Mouse (Mus musculus): ENCODE results near the gene Olig1. TPM values are rescaled to one million over a fixed set of nuclear protein-coding genes. Genes with fewer than 3 reads are reported as not detected.

Olig1 gene
- total and polyA plus RNA-seq, 3 experiments, result not detected

GRCm38 (mm10) chr16:91309872-91310271 lies 40.3 kb downstream of the Olig1 start:
- H3K9me3 ChIP-seq (replicated peaks; ENCODE audit: insufficient read depth, low read length), result no peaks in the 10 kb centered on the region
- TF ChIP-seq UBTF (IDR thresholded peaks at IDR 0.05; ENCODE audit: borderline replicate concordance, insufficient read depth, low read depth, low read length), result no peak
- TF ChIP-seq KAT2A (conservative IDR thresholded peaks at IDR 0.05; ENCODE audit: low read depth, low read length), result no peak
- no peak for TF ChIP-seq MAX (IDR thresholded peaks at IDR 0.05; ENCODE audit: low read length)
- no peak for TF ChIP-seq MEF2A (IDR thresholded peaks at IDR 0.05; ENCODE audit: extremely low read depth, insufficient replicate concordance, low read depth, low read length, poor library complexity, severe bottlenecking)
- TF ChIP-seq POLR2AphosphoS5 (IDR thresholded peaks at IDR 0.05; ENCODE audit: borderline replicate concordance, low read depth, low read length), result no peak
- TF ChIP-seq POLR2AphosphoS2 (IDR thresholded peaks at IDR 0.05; ENCODE audit: low read length), result no peak
- TF ChIP-seq MAZ (IDR thresholded peaks at IDR 0.05; ENCODE audit: low read depth, low read length), result no peak
- TF ChIP-seq SMC3 (IDR thresholded peaks at IDR 0.05; ENCODE audit: low read depth, low read length), result no peak
- no peak for TF ChIP-seq RAD21 (IDR thresholded peaks at IDR 0.05; ENCODE audit: low read depth, low read length)
- TF ChIP-seq JUND (IDR thresholded peaks at IDR 0.05; ENCODE audit: low read depth, low read length), result no peak
- no peak for TF ChIP-seq USF1 (IDR thresholded peaks at IDR 0.05; ENCODE audit: low read depth, low read length)
- no peaks in the 10 kb centered on the region for H3K4me1 ChIP-seq (ENCODE audit: control insufficient read depth in 1 of 2, insufficient read depth in 2 of 2, low read length in 2 of 2)
- H3K27ac ChIP-seq (ENCODE audit: control insufficient read depth, low read depth, low read length), result no peak overlapping the region
- no peak for DNase-seq (ENCODE audit: low read depth, low spot score)
- H3K9ac ChIP-seq (ENCODE audit: control insufficient read depth, low read depth, low read length, poor library complexity, severe bottlenecking), result no peak overlapping the region
- H3K4me3 ChIP-seq (ENCODE audit: control insufficient read depth in 1 of 2, insufficient read depth in 1 of 2, low read depth in 2 of 2, low read length in 2 of 2), result no peak overlapping the region
- peaks cover 2 to 5% of the 10 kb centered on the region in 2 experiments; a peak in 2 of 4 replicates for H3K27me3 ChIP-seq (ENCODE audit: control insufficient read depth in 1 of 2, insufficient read depth in 2 of 2, low read length in 2 of 2)
- no peaks in the 10 kb centered on the region for H3K36me3 ChIP-seq (ENCODE audit: control insufficient read depth in 1 of 2, insufficient read depth in 2 of 2, low read length in 2 of 2)
- H3K79me2 ChIP-seq (ENCODE audit: control insufficient read depth, insufficient read depth, low read length, poor library complexity), result no peaks in the 10 kb centered on the region

GRCm38 (mm10) chr16:91312921-91313320 lies 43.3 kb downstream of the Olig1 start:
- H3K27me3 ChIP-seq (ENCODE audit: control insufficient read depth in 1 of 2, insufficient read depth in 2 of 2, low read length in 2 of 2), result peaks cover 0 to 5% of the 10 kb centered on the region in 2 experiments; a peak in 2 of 4 replicates
- H3K79me2 ChIP-seq (ENCODE audit: control insufficient read depth, insufficient read depth, low read length, poor library complexity), result no peaks in the 10 kb centered on the region
- H3K4me3 ChIP-seq (ENCODE audit: control insufficient read depth in 1 of 2, insufficient read depth in 1 of 2, low read depth in 2 of 2, low read length in 2 of 2), result no peak overlapping the region
- TF ChIP-seq MYB (IDR thresholded peaks at IDR 0.05; ENCODE audit: low read depth, low read length) (no peak), NRF1 (IDR thresholded peaks at IDR 0.05; ENCODE audit: insufficient read depth, low read depth, low read length, poor library complexity, severe bottlenecking) (no peak), E2F4 (IDR thresholded peaks at IDR 0.05; ENCODE audit: borderline replicate concordance, low read depth, low read length) (no peak), ZMIZ1 (IDR thresholded peaks at IDR 0.05; ENCODE audit: low read depth, low read length) (no peak), POLR2A (IDR thresholded peaks at IDR 0.05; ENCODE audit: control insufficient read depth in 1 of 2, insufficient read depth in 1 of 2, low read depth in 1 of 2, low read length in 2 of 2, poor library complexity in 1 of 2) (no peak), MAFK (IDR thresholded peaks at IDR 0.05; ENCODE audit: borderline replicate concordance, low read depth, low read length) (no peak), MXI1 (IDR thresholded peaks at IDR 0.05; ENCODE audit: low read depth, low read length) (no peak), UBTF (IDR thresholded peaks at IDR 0.05; ENCODE audit: borderline replicate concordance, insufficient read depth, low read depth, low read length) (no peak), MAX (IDR thresholded peaks at IDR 0.05; ENCODE audit: low read length) (no peak), BHLHE40 (IDR thresholded peaks at IDR 0.05; ENCODE audit: borderline replicate concordance, low read depth, low read length) (no peak), GABPA (IDR thresholded peaks at IDR 0.05; ENCODE audit: low read depth, low read length) (no peak), RCOR1 (IDR thresholded peaks at IDR 0.05; ENCODE audit: low read depth, low read length) (no peak), NELFE (IDR thresholded peaks at IDR 0.05; ENCODE audit: low read depth, low read length) (no peak), MYC (IDR thresholded peaks at IDR 0.05; ENCODE audit: low read depth, low read length) (no peak)
- H3K9me3 ChIP-seq (replicated peaks; ENCODE audit: insufficient read depth, low read length), result no peaks in the 10 kb centered on the region
- H3K9ac ChIP-seq (ENCODE audit: control insufficient read depth, low read depth, low read length, poor library complexity, severe bottlenecking), result no peak overlapping the region
- H3K27ac ChIP-seq (ENCODE audit: control insufficient read depth, low read depth, low read length), result no peak overlapping the region
- no peak for DNase-seq (ENCODE audit: low read depth, low spot score)
- H3K4me1 ChIP-seq (ENCODE audit: control insufficient read depth in 1 of 2, insufficient read depth in 2 of 2, low read length in 2 of 2), result no peaks in the 10 kb centered on the region
- no peaks in the 10 kb centered on the region for H3K36me3 ChIP-seq (ENCODE audit: control insufficient read depth in 1 of 2, insufficient read depth in 2 of 2, low read length in 2 of 2)

Measured in MEL (cell line).